Mouse (Mus musculus): ENCODE measurements at regions not wholly inside any gene's neighbourhood (a gene's known extent, or its start where the extent isn't known, plus 50 kb on each side); places are given as distances from the start of the nearest gene placed in this dataset.

GRCm38 (mm10) chr11:24349967-24350643, 272.2 kb downstream of the Bcl11a start:
- Histone ChIP-seq H3K4me1 (replicated peaks; ENCODE audit: low read depth, low read length) (no peaks in the 10 kb centered on the region), H3K27me3 (ENCODE audit: insufficient read depth, low read length) (no peaks in the 10 kb centered on the region), H3K9me3 (ENCODE audit: low read length) (no peaks in the 10 kb centered on the region), H3K4me3 (replicated peaks; ENCODE audit: low read length) (no peak overlapping the region), H3K36me3 (ENCODE audit: insufficient read depth, low read length) (no peaks in the 10 kb centered on the region)
- no peak for TF ChIP-seq POU5F1 (IDR thresholded peaks at IDR 0.05; ENCODE audit: borderline replicate concordance, low read length)
- no peak for TF ChIP-seq NANOG (IDR thresholded peaks at IDR 0.05; ENCODE audit: borderline replicate concordance, low read length)
- TF ChIP-seq CTCF (conservative IDR thresholded peaks at IDR 0.05; ENCODE audit: low read length) = no peak

- Histone ChIP-seq H3K9me3 (ENCODE audit: low read length) (no peaks in the 10 kb centered on the region), H3K4me1 (replicated peaks; ENCODE audit: low read depth, low read length) (no peaks in the 10 kb centered on the region), H3K27me3 (ENCODE audit: insufficient read depth, low read length) (no peaks in the 10 kb centered on the region), H3K4me3 (replicated peaks; ENCODE audit: low read length) (no peak overlapping the region), H3K36me3 (ENCODE audit: insufficient read depth, low read length) (no peaks in the 10 kb centered on the region)
- TF ChIP-seq NANOG (IDR thresholded peaks at IDR 0.05; ENCODE audit: borderline replicate concordance, low read length) (no peak), CTCF (conservative IDR thresholded peaks at IDR 0.05; ENCODE audit: low read length) (no peak), POU5F1 (IDR thresholded peaks at IDR 0.05; ENCODE audit: borderline replicate concordance, low read length) (no peak)
Measured at GRCm38 (mm10) chr11:24350839-24351238, 273.0 kb downstream of the Bcl11a start.

DNA sequence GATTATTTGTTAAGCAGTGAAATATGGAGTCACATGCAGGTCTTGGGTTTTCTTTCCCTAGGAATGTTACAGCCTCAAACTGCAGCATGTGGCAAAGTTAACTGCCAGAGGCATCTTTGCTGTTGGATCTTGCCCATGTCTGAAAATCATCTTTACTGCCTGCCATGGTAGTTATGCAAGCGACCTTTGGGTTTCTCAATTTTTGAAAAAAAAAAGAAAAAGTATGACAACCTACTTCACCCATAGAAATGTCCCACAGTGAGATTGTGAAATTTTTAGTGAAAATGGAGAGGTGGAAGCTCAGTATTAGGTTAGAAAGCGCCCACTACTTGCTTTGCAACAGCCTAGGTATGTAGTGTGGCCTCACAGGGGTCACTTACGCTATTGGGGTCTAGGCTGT, 274.2 kb downstream of the Bcl11a start:
- H3K4me1 ChIP-seq (replicated peaks; ENCODE audit: low read depth, low read length) = no peaks in the 10 kb centered on the region
- no peak overlapping the region for H3K4me3 ChIP-seq (replicated peaks; ENCODE audit: low read length)
- no peaks in the 10 kb centered on the region for H3K27me3 ChIP-seq (ENCODE audit: insufficient read depth, low read length)
- H3K36me3 ChIP-seq (ENCODE audit: insufficient read depth, low read length) = no peaks in the 10 kb centered on the region
- no peaks in the 10 kb centered on the region for H3K9me3 ChIP-seq (ENCODE audit: low read length)
- TF ChIP-seq NANOG (IDR thresholded peaks at IDR 0.05; ENCODE audit: borderline replicate concordance, low read length) (no peak), POU5F1 (IDR thresholded peaks at IDR 0.05; ENCODE audit: borderline replicate concordance, low read length) (no peak), CTCF (conservative IDR thresholded peaks at IDR 0.05; ENCODE audit: low read length) (no peak)

DNA sequence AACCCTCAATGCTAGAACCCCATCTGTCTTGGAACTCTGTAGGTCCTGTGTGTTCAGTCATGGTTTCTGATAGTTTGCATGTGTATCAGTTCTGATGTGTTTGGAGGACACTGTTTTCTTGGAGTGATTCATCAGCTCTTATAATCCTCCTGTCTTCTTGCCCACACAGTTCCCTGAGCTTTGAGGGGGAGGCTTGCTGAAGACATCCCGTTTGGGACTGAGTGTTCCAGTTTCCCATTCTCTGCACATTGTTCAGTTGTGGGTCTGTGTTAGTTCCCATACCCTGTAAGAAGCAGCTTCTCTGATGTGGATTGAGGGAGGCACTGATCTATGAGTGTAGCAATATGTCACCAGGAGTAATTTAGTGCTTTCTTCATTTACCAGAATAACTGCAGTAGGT, 275.2 kb downstream of the Bcl11a start:
- no peaks in the 10 kb centered on the region for H3K27me3 ChIP-seq (ENCODE audit: insufficient read depth, low read length)
- H3K9me3 ChIP-seq (ENCODE audit: low read length) = no peaks in the 10 kb centered on the region
- H3K36me3 ChIP-seq (ENCODE audit: insufficient read depth, low read length) = no peaks in the 10 kb centered on the region
- no peak overlapping the region for H3K4me3 ChIP-seq (replicated peaks; ENCODE audit: low read length)
- H3K4me1 ChIP-seq (replicated peaks; ENCODE audit: low read depth, low read length) = no peaks in the 10 kb centered on the region
- TF ChIP-seq NANOG (IDR thresholded peaks at IDR 0.05; ENCODE audit: borderline replicate concordance, low read length) = no peak
- no peak for TF ChIP-seq POU5F1 (IDR thresholded peaks at IDR 0.05; ENCODE audit: borderline replicate concordance, low read length)
- TF ChIP-seq CTCF (conservative IDR thresholded peaks at IDR 0.05; ENCODE audit: low read length) = no peak

- H3K9me3 ChIP-seq (ENCODE audit: low read length) = no peaks in the 10 kb centered on the region
- H3K27me3 ChIP-seq (ENCODE audit: insufficient read depth, low read length) = no peaks in the 10 kb centered on the region
- H3K4me3 ChIP-seq (replicated peaks; ENCODE audit: low read length) = no peak overlapping the region
- TF ChIP-seq CTCF (conservative IDR thresholded peaks at IDR 0.05; ENCODE audit: low read length) (no peak), POU5F1 (IDR thresholded peaks at IDR 0.05; ENCODE audit: borderline replicate concordance, low read length) (no peak), NANOG (IDR thresholded peaks at IDR 0.05; ENCODE audit: borderline replicate concordance, low read length) (no peak)
- H3K4me1 ChIP-seq (replicated peaks; ENCODE audit: low read depth, low read length) = no peaks in the 10 kb centered on the region
- no peaks in the 10 kb centered on the region for H3K36me3 ChIP-seq (ENCODE audit: insufficient read depth, low read length)
Measured at GRCm38 (mm10) chr11:24357388-24357787, 279.5 kb downstream of the Bcl11a start.

- peaks cover 12% of the 10 kb centered on the region; the same call in 1 of the 2 replicates for H3K27me3 ChIP-seq (ENCODE audit: insufficient read depth, low read length)
- no peak for TF ChIP-seq CTCF (conservative IDR thresholded peaks at IDR 0.05; ENCODE audit: low read length)
- no peak for TF ChIP-seq NANOG (IDR thresholded peaks at IDR 0.05; ENCODE audit: borderline replicate concordance, low read length)
- no peak for TF ChIP-seq POU5F1 (IDR thresholded peaks at IDR 0.05; ENCODE audit: borderline replicate concordance, low read length)
- no peak overlapping the region for H3K4me3 ChIP-seq (replicated peaks; ENCODE audit: low read length)
- H3K4me1 ChIP-seq (replicated peaks; ENCODE audit: low read depth, low read length) = no peaks in the 10 kb centered on the region
- H3K36me3 ChIP-seq (ENCODE audit: insufficient read depth, low read length) = no peaks in the 10 kb centered on the region
- H3K9me3 ChIP-seq (ENCODE audit: low read length) = peaks cover 8% of the 10 kb centered on the region; the same call in 1 of the 2 replicates
Measured at GRCm38 (mm10) chr11:24359086-24359485, 281.2 kb downstream of the Bcl11a start.

DNA sequence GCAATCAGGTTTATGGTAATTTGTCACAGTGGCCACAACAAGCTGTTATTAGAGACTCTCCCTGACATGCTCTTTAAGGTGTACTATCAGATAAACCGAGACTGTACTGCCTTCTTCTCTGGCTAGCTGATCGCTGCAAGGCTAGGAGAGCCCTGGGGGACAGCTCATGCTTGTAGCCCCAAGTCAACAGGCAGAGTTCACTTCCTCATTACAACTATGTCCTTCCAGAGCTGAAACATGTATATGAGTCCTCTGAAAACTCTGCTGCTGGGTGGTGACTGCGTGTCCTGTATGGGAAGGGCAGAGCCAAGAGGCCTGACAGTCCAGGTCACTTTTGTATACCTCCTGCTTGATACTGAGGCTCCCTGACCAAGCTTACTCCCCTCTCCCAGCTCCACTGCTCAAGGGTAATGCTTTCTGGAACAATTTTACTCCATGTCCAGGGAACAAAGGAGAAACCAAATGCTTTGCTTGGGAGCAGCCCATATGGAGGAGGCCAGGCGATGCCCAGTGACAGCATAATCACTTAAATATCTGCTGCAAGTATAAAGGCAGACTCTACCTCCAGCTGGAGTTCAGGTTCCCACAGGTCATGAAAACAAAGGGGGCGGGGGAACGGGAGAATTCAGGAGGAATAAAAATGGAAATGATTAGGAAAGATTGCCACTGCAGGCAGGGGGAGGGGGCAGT, 284.3 kb downstream of the Bcl11a start:
- Histone ChIP-seq H3K36me3 (ENCODE audit: insufficient read depth, low read length) (no peaks in the 10 kb centered on the region), H3K4me3 (replicated peaks; ENCODE audit: low read length) (no peak overlapping the region), H3K27me3 (ENCODE audit: insufficient read depth, low read length) (peaks cover 15% of the 10 kb centered on the region; the same call in 1 of the 2 replicates), H3K4me1 (replicated peaks; ENCODE audit: low read depth, low read length) (no peaks in the 10 kb centered on the region), H3K9me3 (ENCODE audit: low read length) (peaks cover 8% of the 10 kb centered on the region; the same call in 1 of the 2 replicates)
- no peak for TF ChIP-seq NANOG (IDR thresholded peaks at IDR 0.05; ENCODE audit: borderline replicate concordance, low read length)
- TF ChIP-seq POU5F1 (IDR thresholded peaks at IDR 0.05; ENCODE audit: borderline replicate concordance, low read length) = no peak
- TF ChIP-seq CTCF (conservative IDR thresholded peaks at IDR 0.05; ENCODE audit: low read length) = no peak

DNA sequence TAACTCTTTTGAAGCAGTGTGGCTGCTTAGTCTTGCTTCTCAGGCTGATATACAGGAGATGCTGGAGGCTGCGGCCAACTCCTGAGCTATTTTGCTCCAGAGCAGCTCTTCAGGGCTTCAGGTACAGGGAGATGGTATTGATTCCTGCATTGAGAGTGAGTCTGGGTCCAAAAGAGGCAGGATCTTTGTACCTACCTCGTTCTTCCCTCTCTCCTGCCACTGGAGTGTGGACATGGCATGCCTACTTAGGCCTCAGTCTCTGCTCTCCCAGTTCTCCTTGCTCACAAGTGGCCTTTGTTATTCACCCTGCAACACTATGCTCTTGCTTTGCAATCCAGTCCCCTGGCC, 284.8 kb downstream of the Bcl11a start:
- TF ChIP-seq POU5F1 (IDR thresholded peaks at IDR 0.05; ENCODE audit: borderline replicate concordance, low read length) (no peak), CTCF (conservative IDR thresholded peaks at IDR 0.05; ENCODE audit: low read length) (no peak), NANOG (IDR thresholded peaks at IDR 0.05; ENCODE audit: borderline replicate concordance, low read length) (no peak)
- Histone ChIP-seq H3K36me3 (ENCODE audit: insufficient read depth, low read length) (no peaks in the 10 kb centered on the region), H3K27me3 (ENCODE audit: insufficient read depth, low read length) (peaks cover 15% of the 10 kb centered on the region; the same call in 1 of the 2 replicates), H3K4me1 (replicated peaks; ENCODE audit: low read depth, low read length) (no peaks in the 10 kb centered on the region), H3K4me3 (replicated peaks; ENCODE audit: low read length) (no peak overlapping the region), H3K9me3 (ENCODE audit: low read length) (peaks cover 8% of the 10 kb centered on the region; the same call in 1 of the 2 replicates)

All from E14TG2a.4 (cell line).